Mouse (Mus musculus) cortical plate, adult 2 months (tissue): Measurements from ENCODE around the gene Xdh.

Source experiments
- CTCF ChIP-seq: fragments of 200-500 bp; IDR thresholded peaks from 2 replicates; pipeline ENCODE4 v1.5.1; 2011; ENCODE audit warnings: mild to moderate bottlenecking, control low read depth, low read length; ENCODE audit not compliant: insufficient read depth; ENCODE audit errors: extremely low read depth
- POLR2A ChIP-seq: fragments of 200-500 bp; IDR thresholded peaks from 2 replicates; pipeline ENCODE4 v1.6.1; 2011; ENCODE audit warnings: mild to moderate bottlenecking, low read length, control low read depth; ENCODE audit not compliant: insufficient read depth; ENCODE audit errors: extremely low read depth

DNA sequence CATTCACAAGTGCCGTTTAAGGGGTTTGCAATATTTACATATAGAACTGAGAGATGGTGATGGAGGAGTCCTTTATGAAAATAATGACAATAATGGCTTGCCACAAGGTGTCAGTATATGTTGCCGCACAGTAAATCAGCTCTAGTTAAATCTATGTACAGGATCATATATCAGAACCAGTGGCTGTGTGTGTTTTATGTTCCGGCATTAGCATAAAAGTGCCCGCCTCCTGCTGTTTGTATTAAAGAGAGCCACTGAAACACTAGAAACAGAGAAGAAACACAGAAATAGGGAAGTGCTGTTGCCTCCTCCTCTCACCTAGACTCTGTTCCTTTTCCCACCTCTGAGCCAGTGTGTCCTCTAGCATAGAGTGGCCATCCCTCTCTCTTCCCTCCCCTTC lies 498 bp downstream of the Xdh start:
- TF ChIP-seq CTCF: no peak
- no peak for TF ChIP-seq POLR2A
